In genomic region chr8:111403391-111403790, GRCm38 (mm10) we compare ENCODE assay signal across 10 mouse cellular contexts. TPM values are rescaled to one million over a fixed set of nuclear protein-coding genes. Genes with fewer than 3 reads are reported as not detected.
DNase-seq lines count a peak whose midpoint lies in the region; ATAC-seq and TF ChIP-seq lines count a peak whose summit lies in the region.
"Had no signal": no experiment of that assay in that cellular context is flagged by ENCODE, and none has a peak within 500 bp of the region (broad histone marks: within the 10 kb centered on the region; RNA-seq: fewer than 3 reads in every experiment).

No protein-coding gene starts in this region.

- no peak overlapping the region for H3K27ac ChIP-seq in intestine, postnatal 0 days (ENCODE audit: low read depth, low read length)
- H3K27ac ChIP-seq in intestine, embryonic 15.5 days = no peak overlapping the region
- no peak overlapping the region for H3K27ac ChIP-seq in MEL (ENCODE audit: control insufficient read depth, low read depth, low read length)
- H3K27ac ChIP-seq in lung, postnatal 0 days (ENCODE audit: low read length) = no peak overlapping the region
- no peak overlapping the region for H3K27ac ChIP-seq in forebrain, embryonic 15.5 days (replicated peaks)
- no peak overlapping the region for H3K27ac ChIP-seq in hindbrain, embryonic 13.5 days

- no peak for TF ChIP-seq POLR2A in MEL (IDR thresholded peaks at IDR 0.05; ENCODE audit: control insufficient read depth in 1 of 2, insufficient read depth in 1 of 2, low read depth in 1 of 2, low read length in 2 of 2, poor library complexity in 1 of 2)

- H3K4me3 ChIP-seq in intestine, postnatal 0 days (ENCODE audit: low read depth, low read length) = no peak overlapping the region
- no peak overlapping the region for H3K4me3 ChIP-seq in intestine, embryonic 15.5 days (replicated peaks)
- H3K4me3 ChIP-seq in C2C12 (ENCODE audit: insufficient read depth, poor library complexity, severe bottlenecking) (no peak overlapping the region), MEL (ENCODE audit: control insufficient read depth in 1 of 2, insufficient read depth in 1 of 2, low read depth in 2 of 2, low read length in 2 of 2) (no peak overlapping the region)
- no peak overlapping the region for H3K4me3 ChIP-seq in lung, postnatal 0 days (ENCODE audit: low read depth, low read length)
- H3K4me3 ChIP-seq in forebrain, embryonic 15.5 days = no peak overlapping the region
- no peak overlapping the region for H3K4me3 ChIP-seq in hindbrain, embryonic 13.5 days

- H3K9ac ChIP-seq in intestine, postnatal 0 days (ENCODE audit: low read depth, low read length) = no peak overlapping the region
- H3K9ac ChIP-seq in intestine, embryonic 15.5 days = no peak overlapping the region
- no peak overlapping the region for H3K9ac ChIP-seq in MEL (ENCODE audit: control insufficient read depth, low read depth, low read length, poor library complexity, severe bottlenecking)
- no peak overlapping the region for H3K9ac ChIP-seq in lung, postnatal 0 days (replicated peaks; ENCODE audit: low read depth)
- no peak overlapping the region for H3K9ac ChIP-seq in forebrain, embryonic 15.5 days (replicated peaks)
- no peak overlapping the region for H3K9ac ChIP-seq in hindbrain, embryonic 13.5 days

- H3K4me1 ChIP-seq in intestine, postnatal 0 days (replicated peaks; ENCODE audit: control insufficient read depth, insufficient read depth, low read length) = no peaks in the 10 kb centered on the region
- no peaks in the 10 kb centered on the region for H3K4me1 ChIP-seq in intestine, embryonic 15.5 days (replicated peaks)
- no peaks in the 10 kb centered on the region for H3K4me1 ChIP-seq in MEL (ENCODE audit: control insufficient read depth in 1 of 2, insufficient read depth in 2 of 2, low read length in 2 of 2)
- no peaks in the 10 kb centered on the region for H3K4me1 ChIP-seq in lung, postnatal 0 days (ENCODE audit: insufficient read depth, low read depth, low read length)
- H3K4me1 ChIP-seq in forebrain, embryonic 15.5 days = no peaks in the 10 kb centered on the region
- no peaks in the 10 kb centered on the region for H3K4me1 ChIP-seq in hindbrain, embryonic 13.5 days (replicated peaks)

- peak; percentile 68 for TF ChIP-seq CTCF in intestine, postnatal 0 days (IDR thresholded peaks at IDR 0.05; ENCODE audit: low read depth)
- TF ChIP-seq CTCF in C2C12 (IDR thresholded peaks at IDR 0.05; ENCODE audit: control insufficient read depth, insufficient read depth, insufficient read length) = peak; percentile 38
- TF ChIP-seq CTCF in MEL (IDR thresholded peaks at IDR 0.05 in 2 of 3, conservative IDR thresholded peaks at IDR 0.05 in 1 of 3; ENCODE audit: control insufficient read depth in 1 of 3, insufficient read depth in 1 of 3, low read depth in 2 of 3, low read length in 3 of 3, poor library complexity in 1 of 3, severe bottlenecking in 1 of 3) = peak; percentile 29 to 65 (median 65)
- TF ChIP-seq CTCF in lung, postnatal 0 days (IDR thresholded peaks at IDR 0.05) = peak; percentile 61

- DNase-seq in MEL (ENCODE audit: low read depth, low spot score) = peak; percentile 59
- peak; percentile 6 for DNase-seq in lung, postnatal 0 days (ENCODE audit: low spot score)
- no peak for DNase-seq in Muller cell, postnatal 12 days (ENCODE audit: inconsistent ontology term)
- DNase-seq: layer of hippocampus, postnatal 36 days; midbrain, embryonic 14.5 days had no signal

- no peak for TF ChIP-seq EP300 in MEL (IDR thresholded peaks at IDR 0.05; ENCODE audit: low read depth in 1 of 2, low read length in 2 of 2)
- TF ChIP-seq EP300 in lung, postnatal 0 days (IDR thresholded peaks at IDR 0.05) = no peak

- H3K36me3 ChIP-seq in intestine, postnatal 0 days (ENCODE audit: control insufficient read depth, insufficient read depth) = no peaks in the 10 kb centered on the region
- no peaks in the 10 kb centered on the region for H3K36me3 ChIP-seq in intestine, embryonic 15.5 days
- H3K36me3 ChIP-seq in C2C12 (ENCODE audit: control insufficient read depth, insufficient read depth) (no peaks in the 10 kb centered on the region), MEL (ENCODE audit: control insufficient read depth in 1 of 2, insufficient read depth in 2 of 2, low read length in 2 of 2) (no peaks in the 10 kb centered on the region)
- no peaks in the 10 kb centered on the region for H3K36me3 ChIP-seq in lung, postnatal 0 days (ENCODE audit: insufficient read depth, low read length)
- no peaks in the 10 kb centered on the region for H3K36me3 ChIP-seq in forebrain, embryonic 15.5 days
- no peaks in the 10 kb centered on the region for H3K36me3 ChIP-seq in hindbrain, embryonic 13.5 days

- no peaks in the 10 kb centered on the region for H3K79me3 ChIP-seq in C2C12 (ENCODE audit: low read depth)

- H3K9me3 ChIP-seq in intestine, postnatal 0 days (ENCODE audit: control insufficient read depth) = no peaks in the 10 kb centered on the region
- no peaks in the 10 kb centered on the region for H3K9me3 ChIP-seq in intestine, embryonic 15.5 days
- no peaks in the 10 kb centered on the region for H3K9me3 ChIP-seq in MEL (replicated peaks; ENCODE audit: insufficient read depth, low read length)
- no peaks in the 10 kb centered on the region for H3K9me3 ChIP-seq in lung, postnatal 0 days (ENCODE audit: low read length)
- H3K9me3 ChIP-seq in forebrain, embryonic 15.5 days = no peaks in the 10 kb centered on the region
- H3K9me3 ChIP-seq in hindbrain, embryonic 13.5 days = no peaks in the 10 kb centered on the region

- 43% methylated on average over 4 of the region's 4 CpGs for WGBS in intestine, postnatal 0 days
- WGBS in intestine, embryonic 15.5 days = 40% methylated on average over 4 of the region's 4 CpGs
- 23% methylated on average over 4 of the region's 4 CpGs for WGBS in lung, postnatal 0 days
- 45% methylated on average over 4 of the region's 4 CpGs for WGBS in forebrain, embryonic 15.5 days
- WGBS in hindbrain, embryonic 13.5 days = 54% methylated on average over 4 of the region's 4 CpGs

- no peaks in the 10 kb centered on the region for H3K79me2 ChIP-seq in C2C12 (ENCODE audit: control insufficient read depth, insufficient read depth)
- no peaks in the 10 kb centered on the region for H3K79me2 ChIP-seq in MEL (ENCODE audit: control insufficient read depth, insufficient read depth, low read length, poor library complexity)

- H3ac ChIP-seq in C2C12 (ENCODE audit: control insufficient read depth, insufficient read length, low read depth) = no peak overlapping the region

- H3K4me2 ChIP-seq in intestine, postnatal 0 days (replicated peaks; ENCODE audit: low read depth) = no peak overlapping the region
- no peak overlapping the region for H3K4me2 ChIP-seq in intestine, embryonic 15.5 days (replicated peaks)
- no peak overlapping the region for H3K4me2 ChIP-seq in lung, postnatal 0 days (replicated peaks; ENCODE audit: low read depth, low read length)
- H3K4me2 ChIP-seq in forebrain, embryonic 15.5 days (replicated peaks) = no peak overlapping the region
- H3K4me2 ChIP-seq in hindbrain, embryonic 13.5 days = no peak overlapping the region

- peak; percentile 29 for TF ChIP-seq RAD21 in MEL (IDR thresholded peaks at IDR 0.05; ENCODE audit: low read depth, low read length)

- no peaks in the 10 kb centered on the region for H3K27me3 ChIP-seq in intestine, postnatal 0 days (replicated peaks; ENCODE audit: control insufficient read depth, insufficient read depth, low read length)
- no peaks in the 10 kb centered on the region for H3K27me3 ChIP-seq in intestine, embryonic 15.5 days (replicated peaks)
- H3K27me3 ChIP-seq in C2C12 (ENCODE audit: control insufficient read depth, insufficient read depth, insufficient read length) (no peaks in the 10 kb centered on the region), MEL (ENCODE audit: control insufficient read depth in 1 of 2, insufficient read depth in 2 of 2, low read length in 2 of 2) (peaks cover 10 to 18% of the 10 kb centered on the region in 2 experiments)
- H3K27me3 ChIP-seq in lung, postnatal 0 days (replicated peaks; ENCODE audit: insufficient read depth, low read length) = no peaks in the 10 kb centered on the region; the same call in 1 of the 2 replicates
- peaks cover 7% of the 10 kb centered on the region; the same call in 1 of the 2 replicates for H3K27me3 ChIP-seq in forebrain, embryonic 15.5 days
- H3K27me3 ChIP-seq in hindbrain, embryonic 13.5 days = no peaks in the 10 kb centered on the region

- ATAC-seq in intestine, postnatal 0 days = no peak
- no peak for ATAC-seq in intestine, embryonic 15.5 days
- no peak for ATAC-seq in lung, postnatal 0 days
- no peak for ATAC-seq in forebrain, embryonic 15.5 days (replicated peaks)
- no peak for ATAC-seq in hindbrain, embryonic 13.5 days (ENCODE audit: low FRiP score)

TF ChIP-seq in C2C12, 6 proteins besides CTCF, POLR2A, EP300 and RAD21:
- TF ChIP-seq CEBPB (IDR thresholded peaks at IDR 0.05; ENCODE audit: low read depth) = no peak
- peak; percentile 62 for TF ChIP-seq MAX (IDR thresholded peaks at IDR 0.05)

TF ChIP-seq in MEL, 35 proteins besides CTCF, POLR2A, EP300 and RAD21 (continues in another document):
- no peak for TF ChIP-seq BHLHE40 (IDR thresholded peaks at IDR 0.05; ENCODE audit: borderline replicate concordance, low read depth, low read length)
- peak; percentile 67 for TF ChIP-seq SMC3 (IDR thresholded peaks at IDR 0.05; ENCODE audit: low read depth, low read length)
- no peak for TF ChIP-seq ZMIZ1 (IDR thresholded peaks at IDR 0.05; ENCODE audit: low read depth, low read length)
- no peak for TF ChIP-seq TBP (IDR thresholded peaks at IDR 0.05; ENCODE audit: low read depth, low read length)
- no peak for TF ChIP-seq USF1 (IDR thresholded peaks at IDR 0.05; ENCODE audit: low read depth, low read length)
- 0 out of 2 replicates have a peak, but pooled peaks have one; percentile 52 for TF ChIP-seq MYC (IDR thresholded peaks at IDR 0.05; ENCODE audit: low read depth, low read length)
- no peak for TF ChIP-seq ETS1 (IDR thresholded peaks at IDR 0.05; ENCODE audit: low read depth, low read length)
- peak; percentile 56; the same call in 1 of the 2 replicates for TF ChIP-seq MAX (IDR thresholded peaks at IDR 0.05; ENCODE audit: low read length)
- no peak for TF ChIP-seq TCF12 (IDR thresholded peaks at IDR 0.05; ENCODE audit: low read depth, low read length)
- no peak for TF ChIP-seq UBTF (IDR thresholded peaks at IDR 0.05; ENCODE audit: borderline replicate concordance, insufficient read depth, low read depth, low read length)

RNA-seq across cellular contexts. Expression of gene Fa2h, which starts 9.8 kb away (rescaled TPM):
- polyA plus RNA-seq in intestine, postnatal 0 days (2015; fragmentation: Nextera tagmentation; extraction: Ambion mirVana) = 0.50 and 2.6 TPM in 2 replicates
- polyA plus RNA-seq in intestine, embryonic 15.5 days (2015; fragmentation: Nextera tagmentation; extraction: Ambion mirVana) = 0.88 and 1.2 TPM in 2 replicates
- polyA plus RNA-seq in C2C12 (2012; fragmentation: generic; extraction: Trizol) (0.06 TPM), MEL (2012; ENCODE audit: insufficient read depth in 1 of 2, insufficient read length in 2 of 2, low read depth in 1 of 2, low replicate concordance in 2 of 2, missing spikeins in 1 of 2) (not detected)
- total RNA-seq in MEL (2012; rRNA removed) = not detected in 2 replicates
- 0.05 and 0.12 TPM in 2 replicates for polyA plus RNA-seq in lung, postnatal 0 days (2015; fragmentation: Nextera tagmentation; extraction: Ambion mirVana)
- polyA plus RNA-seq in forebrain, embryonic 15.5 days (2015; fragmentation: Nextera tagmentation; extraction: Ambion mirVana) = not detected in 2 replicates
- 0.19 and 0.22 TPM in 2 replicates for polyA plus RNA-seq in hindbrain, embryonic 13.5 days (2015; fragmentation: Nextera tagmentation; extraction: Ambion mirVana)
